Mouse (Mus musculus): ENCODE measurements around the gene Slc44a1.
A peak's percentile ranks its signal among the peaks of the same experiment; 100 is the strongest.

Slc44a1 gene

DNA sequence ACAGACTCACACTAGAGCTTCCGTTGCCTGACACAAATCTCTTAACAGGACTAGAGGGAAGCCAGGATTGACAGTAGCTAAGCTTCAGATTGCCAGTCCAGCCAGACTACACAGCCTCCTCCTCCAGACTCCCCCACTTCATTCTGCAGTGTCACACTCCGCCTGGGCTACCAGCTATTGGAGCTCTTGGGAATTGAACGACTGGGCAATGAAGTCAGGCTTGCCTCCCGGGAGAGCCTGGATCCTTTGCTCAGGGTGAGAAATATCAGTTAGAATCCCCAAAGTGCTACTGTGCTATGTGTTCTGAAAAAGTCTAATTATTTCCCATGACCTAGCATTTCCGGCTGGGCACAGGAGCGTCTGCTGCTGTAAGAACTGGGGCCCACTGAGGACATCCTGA is 9.7 kb upstream of the Slc44a1 start:
- no peak for DNase-seq (ENCODE audit: low read depth in 2 of 2, low spot score in 2 of 2)

- no peak for DNase-seq (ENCODE audit: low read depth in 2 of 2, low spot score in 2 of 2)
These were observed 8.5 kb upstream of the Slc44a1 start for GRCm38 (mm10) chr4:53431585-53432234.

DNA sequence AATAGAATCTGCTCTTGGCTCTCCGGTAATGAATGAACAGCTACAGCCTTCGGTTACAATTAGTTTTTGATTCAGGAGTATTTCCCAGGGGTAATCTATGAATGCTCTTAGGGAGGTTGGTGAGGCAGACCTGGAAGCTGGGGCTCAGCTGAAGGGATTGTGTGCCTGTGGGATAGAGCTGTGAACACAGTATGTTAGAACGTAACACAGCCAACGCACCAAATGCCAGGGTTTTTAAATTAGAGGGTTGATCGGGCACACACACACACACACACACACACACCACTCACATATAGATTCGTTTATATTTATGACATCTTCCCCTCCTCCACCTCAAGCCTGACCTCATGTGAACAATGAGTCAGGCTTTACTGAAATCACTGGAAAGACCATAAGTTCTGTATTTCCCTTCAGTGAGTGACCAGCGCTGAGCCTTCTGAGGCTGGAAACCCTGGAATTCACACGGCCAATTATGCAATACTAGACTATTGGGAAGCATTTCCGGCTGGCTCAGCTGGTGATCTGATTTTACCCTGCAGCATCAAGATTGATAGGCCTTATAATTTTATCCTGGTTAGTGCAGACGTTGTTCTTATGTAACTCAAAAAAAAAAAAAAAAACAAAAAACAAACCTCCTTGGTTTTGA is 3.0 kb upstream of the Slc44a1 start:
- DNase-seq (ENCODE audit: low read depth in 2 of 2, low spot score in 2 of 2) = no peak

GRCm38 (mm10) chr4:53438386-53438785 is 1.8 kb upstream of the Slc44a1 start:
- DNase-seq (ENCODE audit: low read depth in 2 of 2, low spot score in 2 of 2) = no peak

DNA sequence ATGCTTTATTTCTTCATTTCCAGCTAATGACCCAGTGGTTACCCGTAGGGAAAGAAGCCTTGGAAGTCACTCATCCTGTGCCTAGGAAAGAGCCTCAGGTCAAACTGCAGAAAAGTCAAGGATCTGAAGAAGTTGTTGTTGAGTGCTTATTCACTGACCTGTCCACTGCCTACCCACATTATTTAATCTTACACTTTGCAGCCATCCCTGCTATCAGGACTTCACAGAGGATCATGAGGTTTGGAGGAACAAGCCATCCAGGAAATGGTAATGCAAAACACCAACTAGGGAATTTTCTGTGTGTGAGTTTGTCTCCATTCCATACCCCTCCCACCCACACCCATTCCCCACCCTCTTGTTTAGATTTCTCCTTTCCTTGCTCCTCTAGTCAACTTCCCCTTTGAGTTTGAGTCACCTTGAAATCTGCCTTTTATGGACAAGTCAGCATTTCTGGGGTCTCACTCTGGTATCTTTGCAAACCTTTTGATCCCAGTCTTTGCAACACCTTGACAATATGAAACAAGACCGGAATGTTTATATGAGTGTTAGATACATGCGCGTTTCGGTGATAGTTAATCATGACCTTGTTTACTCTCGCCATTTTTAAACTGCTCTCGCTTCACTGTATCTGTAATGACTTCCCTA is 1.3 kb upstream of the Slc44a1 start:
- no peak for DNase-seq (ENCODE audit: low read depth in 2 of 2, low spot score in 2 of 2)

- DNase-seq (ENCODE audit: low read depth in 2 of 2, low spot score in 2 of 2) = no peak
These were observed 590 bp upstream of the Slc44a1 start for GRCm38 (mm10) chr4:53439636-53440009.

DNA sequence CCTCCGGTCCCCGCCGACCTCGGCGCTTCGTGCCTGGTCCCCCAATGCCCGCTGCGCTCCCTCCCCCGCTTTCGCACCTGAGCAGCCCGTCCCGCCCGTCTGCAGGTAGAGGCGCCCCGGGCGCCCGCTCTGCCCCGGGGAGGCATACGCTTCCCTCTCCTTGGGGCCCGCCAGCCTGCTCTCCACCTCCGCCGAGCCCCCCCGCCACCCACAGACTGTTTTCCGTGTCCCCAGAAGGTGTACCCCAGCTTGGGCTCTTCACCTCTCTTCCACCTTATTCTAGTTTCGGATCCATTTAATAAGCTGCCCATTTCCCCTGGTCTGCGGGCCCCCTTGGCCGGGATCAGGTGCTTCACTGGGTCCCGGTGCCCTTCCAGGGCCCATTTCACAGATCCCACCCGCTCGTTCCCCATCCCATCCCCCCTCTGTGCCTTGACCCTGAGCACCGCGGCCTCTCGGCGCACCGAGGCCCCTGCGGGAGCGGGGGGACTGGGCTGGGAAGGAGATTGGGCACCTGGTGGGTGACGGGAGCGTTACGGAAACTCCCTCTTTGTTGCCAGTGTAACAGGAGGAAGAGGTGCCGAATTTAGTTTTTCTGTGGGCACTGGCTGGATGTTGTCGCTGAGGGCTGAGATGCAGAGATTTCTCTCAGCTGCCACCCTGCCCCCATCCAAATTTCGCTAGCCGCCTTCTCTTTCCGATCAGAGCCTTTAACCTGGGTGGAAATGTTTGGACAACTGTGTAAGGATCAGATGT is 781 bp downstream of the Slc44a1 start:
- peak; percentile 44 to 48 for DNase-seq (ENCODE audit: low read depth in 2 of 2, low spot score in 2 of 2)

DNA sequence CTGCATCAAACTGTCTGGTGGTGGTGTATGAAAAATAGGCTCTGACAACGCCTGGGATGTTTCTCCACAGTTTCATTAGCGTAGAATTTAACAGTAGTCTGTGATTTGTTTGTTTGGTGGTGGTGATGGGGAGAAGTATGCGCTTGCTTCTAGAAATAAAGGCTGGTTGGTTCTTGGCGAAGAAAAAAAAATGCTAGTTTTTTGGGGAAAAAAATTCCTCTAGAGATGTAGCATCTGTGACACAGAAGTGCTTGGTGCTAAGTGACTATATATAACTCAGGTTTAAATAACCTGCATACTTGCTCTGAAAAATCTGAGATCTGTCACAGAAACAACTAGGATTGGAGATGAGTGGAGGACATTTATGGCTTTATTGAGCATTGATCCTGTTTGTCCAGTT is 1.5 kb downstream of the Slc44a1 start:
- no peak for DNase-seq (ENCODE audit: low read depth in 2 of 2, low spot score in 2 of 2)

GRCm38 (mm10) chr4:53446216-53446615 is 6.0 kb downstream of the Slc44a1 start:
- DNase-seq (ENCODE audit: low read depth in 2 of 2, low spot score in 2 of 2) = no peak

- no peak for DNase-seq (ENCODE audit: low read depth in 2 of 2, low spot score in 2 of 2)
These were observed 7.6 kb downstream of the Slc44a1 start for GRCm38 (mm10) chr4:53447773-53448172.

DNA sequence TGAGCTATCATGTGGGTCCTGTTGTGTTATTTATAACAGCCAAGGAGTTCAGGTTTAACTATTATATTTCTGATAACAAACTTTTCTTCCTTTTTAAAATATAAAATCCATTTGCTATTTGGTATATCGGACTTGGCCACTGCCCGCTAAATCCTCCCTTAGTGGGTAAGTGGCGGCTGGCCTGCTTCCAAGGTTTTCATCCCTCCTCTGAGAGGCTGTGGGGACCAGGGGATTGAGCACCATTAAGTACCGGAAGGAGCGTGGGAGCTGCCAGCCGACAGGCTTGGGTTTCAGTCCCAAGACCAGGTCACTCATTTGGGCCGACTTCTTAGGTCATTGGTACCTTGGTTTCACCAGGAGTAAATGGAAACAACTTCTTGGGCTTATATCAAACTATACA is 10.5 kb downstream of the Slc44a1 start:
- DNase-seq (ENCODE audit: low read depth in 2 of 2, low spot score in 2 of 2) = no peak

DNA sequence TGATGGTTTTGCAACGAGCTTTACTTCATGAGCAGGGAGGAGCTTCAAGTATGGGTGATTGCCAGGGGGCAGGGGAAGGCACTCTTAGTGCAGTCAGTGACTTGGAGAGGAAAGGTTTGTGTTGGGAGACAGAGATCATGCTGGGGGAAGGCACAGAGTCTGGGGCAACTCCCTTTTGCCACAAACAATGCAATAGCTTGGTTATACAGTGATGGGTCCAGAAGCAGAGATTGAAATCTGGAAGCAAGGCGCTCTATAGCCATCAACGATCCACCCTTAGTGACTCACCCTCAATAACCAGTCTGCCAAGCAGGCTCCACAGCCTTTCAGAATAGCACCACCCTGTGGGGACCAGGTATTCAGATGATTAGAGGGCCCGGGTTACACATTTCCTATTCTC is 11.7 kb downstream of the Slc44a1 start:
- peak; percentile 4 to 8 for DNase-seq (ENCODE audit: low read depth in 2 of 2, low spot score in 2 of 2)

GRCm38 (mm10) chr4:53452457-53452856 is 12.2 kb downstream of the Slc44a1 start:
- no peak for DNase-seq (ENCODE audit: low read depth in 2 of 2, low spot score in 2 of 2)

- no peak for DNase-seq (ENCODE audit: low read depth in 2 of 2, low spot score in 2 of 2)
These were observed 13.0 kb downstream of the Slc44a1 start for GRCm38 (mm10) chr4:53452976-53453889.

DNA sequence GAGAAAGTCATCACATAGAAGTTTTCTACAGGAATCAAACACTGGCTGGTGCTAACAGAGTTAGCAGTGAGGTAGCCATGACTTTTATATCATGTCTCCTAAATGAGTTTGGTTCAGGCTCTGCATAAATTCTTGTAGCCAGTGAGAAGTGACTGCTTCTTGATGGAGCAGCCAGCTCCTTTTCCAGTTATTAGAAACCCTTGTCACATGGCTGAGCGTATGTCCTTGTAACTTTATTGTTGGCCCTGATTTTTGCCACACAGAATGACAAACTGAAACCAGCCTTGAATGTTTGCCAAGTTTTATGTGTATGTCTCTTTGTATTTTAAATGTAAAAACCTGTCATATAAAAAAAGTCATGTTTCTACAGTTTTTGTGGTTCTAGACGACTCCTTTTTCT is 15.7 kb downstream of the Slc44a1 start:
- no peak for DNase-seq (ENCODE audit: low read depth in 2 of 2, low spot score in 2 of 2)

DNA sequence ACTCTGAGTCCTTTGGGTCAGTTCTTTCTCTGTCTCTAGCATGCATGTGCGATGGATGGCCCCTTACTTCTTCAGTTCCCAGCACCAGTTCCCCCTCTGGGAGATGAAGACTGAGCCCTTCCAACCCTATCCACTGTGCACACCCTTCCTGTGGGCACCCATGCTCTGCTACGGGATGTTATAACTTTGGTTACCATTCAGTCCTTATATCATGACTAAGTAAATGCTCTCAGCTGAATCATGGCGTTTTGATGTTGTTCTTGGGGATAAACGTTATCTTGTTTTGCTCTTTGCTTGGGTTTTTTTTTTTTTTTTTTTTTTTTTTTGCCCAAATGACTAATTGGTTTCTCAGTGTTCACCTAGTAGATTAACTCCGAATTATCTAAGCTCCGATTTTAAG is 16.4 kb downstream of the Slc44a1 start:
- no peak for DNase-seq (ENCODE audit: low read depth in 2 of 2, low spot score in 2 of 2)

DNA sequence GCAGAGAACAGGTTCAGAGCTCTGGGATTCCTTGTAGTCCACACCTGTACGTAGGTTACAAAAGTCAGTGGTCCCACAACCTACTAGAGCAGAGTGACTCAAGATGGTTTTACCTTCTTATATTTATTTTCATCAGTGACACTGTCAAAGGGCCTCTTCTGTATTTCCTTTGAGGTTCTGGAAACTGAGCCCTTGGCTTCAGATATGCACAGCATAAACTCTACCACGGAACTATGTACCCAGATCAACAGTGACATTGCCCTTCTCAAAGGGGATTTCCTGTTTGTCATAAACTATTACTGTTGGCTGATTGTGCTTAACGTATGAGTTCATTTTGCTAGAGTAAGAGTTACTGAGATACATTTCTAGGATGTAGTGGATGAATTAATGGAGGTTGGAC is 18.3 kb downstream of the Slc44a1 start:
- DNase-seq (ENCODE audit: low read depth in 2 of 2, low spot score in 2 of 2) = no peak

- no peak for DNase-seq (ENCODE audit: low read depth in 2 of 2, low spot score in 2 of 2)
These were observed 19.5 kb downstream of the Slc44a1 start for GRCm38 (mm10) chr4:53459697-53460096.

- DNase-seq (ENCODE audit: low read depth in 2 of 2, low spot score in 2 of 2) = no peak
These were observed 20.8 kb downstream of the Slc44a1 start for GRCm38 (mm10) chr4:53461026-53461425.

DNA sequence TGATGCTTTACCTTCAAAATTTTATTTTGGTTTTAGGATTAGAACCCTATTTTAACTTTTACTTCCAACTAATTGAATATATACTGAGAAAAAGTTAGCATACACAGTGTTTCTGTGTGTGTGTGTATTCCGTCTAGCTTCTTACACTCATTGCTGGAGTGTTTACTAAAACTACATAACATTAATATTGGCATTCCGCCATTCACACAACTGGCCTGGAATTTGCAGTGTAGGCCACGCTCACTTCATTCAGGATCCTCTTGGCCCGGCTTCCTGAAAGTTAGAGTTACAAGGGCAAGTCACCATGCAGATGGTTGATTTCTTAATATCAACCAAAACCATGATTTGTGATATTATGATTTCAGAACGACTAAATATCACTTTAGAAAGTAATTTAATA is 21.9 kb downstream of the Slc44a1 start:
- DNase-seq (ENCODE audit: low read depth in 2 of 2, low spot score in 2 of 2) = no peak

Measured in CD8-positive naive resting alpha-beta T cell, adult 2 months (primary cell).